Mouse (Mus musculus): ENCODE results near the gene Rln3. TPM values are rescaled to one million over a fixed set of nuclear protein-coding genes. Genes with fewer than 3 reads are reported as not detected.
A peak's percentile ranks its signal among the peaks of the same experiment; 100 is the strongest.

The Rln3 gene
- polyA plus RNA-seq, 1 experiment from 2014 or later, result not detected

- Histone ChIP-seq H3K9me3 (ENCODE audit: low read length) (no peaks in the 10 kb centered on the region), H3K36me3 (ENCODE audit: insufficient read depth, low read length) (peaks cover 35% of the 10 kb centered on the region), H3K4me3 (ENCODE audit: low read length) (no peak overlapping the region), H3K9ac (replicated peaks; ENCODE audit: low read length) (no peak overlapping the region), H3K27ac (ENCODE audit: low read length) (no peak overlapping the region), H3K4me1 (ENCODE audit: insufficient read depth, low read length) (peaks cover 10% of the 10 kb centered on the region), H3K27me3 (ENCODE audit: insufficient read depth, low read length) (no peaks in the 10 kb centered on the region), H3K4me2 (replicated peaks; ENCODE audit: low read depth, low read length) (no peak overlapping the region)
- 92% methylated on average over 3 of the region's 3 CpGs for WGBS
- no peak for ATAC-seq (ENCODE audit: low FRiP score, low TSS enrichment)
Observed at GRCm38 (mm10) chr8:83994030-83994429, 50.8 kb downstream of the Rln3 start.

MicroRNAs within 50 kb of the gene (microRNA counts, 519-probe panel; counts per million panel counts)
- microRNA mmu-miR-1199, result 104 counts per million, percentile 35 among the panel's probes with 10 or more counts
- 2,491 counts per million, percentile 61 among the panel's probes with 10 or more counts for microRNA mmu-miR-709

Small RNA genes within 50 kb of the gene (microRNA-seq; reads per million reads assigned to microRNA genes)
- gene Mir1199, result 1.4 reads per million
- not detected for gene Mir709
- 3.8 reads per million, percentile 18 among the genes with 10 or more reads in this experiment for gene Mir8111

Other genes with a start within 250 kb of the Rln3 start
- gene Adgrl1, start 144.9 kb downstream of the Rln3 start, polyA plus RNA-seq (2015; fragmentation: Nextera tagmentation; extraction: Ambion mirVana), result 17.8 and 19.6 TPM in 2 replicates
- gene Gm10644, start 89.8 kb downstream of the Rln3 start, polyA plus RNA-seq (2015; fragmentation: Nextera tagmentation; extraction: Ambion mirVana), result 0.85 and 1.0 TPM in 2 replicates
- 58.2 and 65.1 TPM in 2 replicates for gene Asf1b, start 89.5 kb downstream of the Rln3 start, polyA plus RNA-seq (2015; fragmentation: Nextera tagmentation; extraction: Ambion mirVana)
- 105 and 143 TPM in 2 replicates for gene Prkaca, start 72.0 kb downstream of the Rln3 start, polyA plus RNA-seq (2015; fragmentation: Nextera tagmentation; extraction: Ambion mirVana)
- 9.4 and 11.6 TPM in 2 replicates for gene Samd1, start 47.3 kb downstream of the Rln3 start, polyA plus RNA-seq (2015; fragmentation: Nextera tagmentation; extraction: Ambion mirVana)
- 0.51 and 1.1 TPM in 2 replicates for gene 1700067K01Rik, start 43.5 kb downstream of the Rln3 start, polyA plus RNA-seq (2015; fragmentation: Nextera tagmentation; extraction: Ambion mirVana)
- 7.5 and 9.0 TPM in 2 replicates for gene 2210011C24Rik, start 32.8 kb downstream of the Rln3 start, polyA plus RNA-seq (2015; fragmentation: Nextera tagmentation; extraction: Ambion mirVana)
- gene Palm3, start 23.5 kb downstream of the Rln3 start, polyA plus RNA-seq (2015; fragmentation: Nextera tagmentation; extraction: Ambion mirVana), result 15.5 and 16.7 TPM in 2 replicates
- gene Il27ra, start 2.4 kb downstream of the Rln3 start, polyA plus RNA-seq (2015; fragmentation: Nextera tagmentation; extraction: Ambion mirVana), result 2.9 TPM in 2 replicates
- gene Gm10643, start 20.1 kb upstream of the Rln3 start, polyA plus RNA-seq (2015; fragmentation: Nextera tagmentation; extraction: Ambion mirVana), result 1.2 TPM in 2 replicates
- 10.5 and 11.2 TPM in 2 replicates for gene Rfx1, start 21.8 kb upstream of the Rln3 start, polyA plus RNA-seq (2015; fragmentation: Nextera tagmentation; extraction: Ambion mirVana)
- gene Dcaf15, start 59.8 kb upstream of the Rln3 start, polyA plus RNA-seq (2015; fragmentation: Nextera tagmentation; extraction: Ambion mirVana), result 11.0 and 11.3 TPM in 2 replicates
- 0.24 and 0.30 TPM in 2 replicates for gene Podnl1, start 81.0 kb upstream of the Rln3 start, polyA plus RNA-seq (2015; fragmentation: Nextera tagmentation; extraction: Ambion mirVana)
- 29.0 and 31.1 TPM in 2 replicates for gene Cc2d1a, start 102.9 kb upstream of the Rln3 start, polyA plus RNA-seq (2015; fragmentation: Nextera tagmentation; extraction: Ambion mirVana)
- 1.7 and 1.9 TPM in 2 replicates for gene 4930432K21Rik, start 103.0 kb upstream of the Rln3 start, polyA plus RNA-seq (2015; fragmentation: Nextera tagmentation; extraction: Ambion mirVana)
- 2.6 and 3.1 TPM in 2 replicates for gene Nanos3, start 140.2 kb upstream of the Rln3 start, polyA plus RNA-seq (2015; fragmentation: Nextera tagmentation; extraction: Ambion mirVana)
- gene Zswim4, start 192.1 kb upstream of the Rln3 start, polyA plus RNA-seq (2015; fragmentation: Nextera tagmentation; extraction: Ambion mirVana), result 18.3 and 18.5 TPM in 2 replicates
- gene D8Ertd738e, start 204.7 kb upstream of the Rln3 start, polyA plus RNA-seq (2015; fragmentation: Nextera tagmentation; extraction: Ambion mirVana), result 321 and 330 TPM in 2 replicates
- 70.1 and 71.1 TPM in 2 replicates for gene Mri1, start 212.3 kb upstream of the Rln3 start, polyA plus RNA-seq (2015; fragmentation: Nextera tagmentation; extraction: Ambion mirVana)
- 20.5 and 22.6 TPM in 2 replicates for gene Ccdc130, start 225.4 kb upstream of the Rln3 start, polyA plus RNA-seq (2015; fragmentation: Nextera tagmentation; extraction: Ambion mirVana)